Mouse (Mus musculus) cerebellum, postnatal 10 days (tissue): ENCODE data around the gene Dlx1.

Source experiments
- DNase-seq, 2 experiments: peaks; one replicate each; pipeline ENCODE4 v3.0.0; 2021; ENCODE audit warnings: mixed read lengths in 2 of 2

Gene Dlx1

GRCm38 (mm10) chr2:71546640-71547071 lies 18.7 kb downstream of the Dlx1 start, which contains the start of gene Dlx2:
Gene Dlx2, minus strand, starts transcription at chr2:71546754.
- DNase-seq = peak in 1 of 2 experiments; percentile 75

DNA sequence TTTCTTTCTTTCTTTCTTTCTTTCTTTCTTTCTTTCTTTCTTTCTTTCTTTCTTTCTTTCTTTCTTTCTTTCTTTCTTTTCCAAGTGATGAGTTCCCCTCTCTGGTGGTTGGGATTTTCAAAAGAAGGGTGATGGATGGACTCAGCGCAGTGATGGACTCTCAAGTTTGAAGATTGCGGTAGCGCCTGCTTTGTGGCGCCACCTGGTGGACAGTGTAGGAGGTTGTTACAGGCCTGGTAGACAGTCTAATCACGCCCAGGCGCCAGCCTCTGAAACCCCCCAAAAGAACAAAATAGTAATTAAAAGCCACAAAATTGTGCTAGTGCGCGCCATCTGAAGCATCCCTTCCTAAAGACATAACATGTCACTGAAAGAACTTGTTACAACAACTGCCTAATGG lies 19.9 kb downstream of the Dlx1 start:
- DNase-seq = peak; percentile 90

- DNase-seq = no peak
Measured at GRCm38 (mm10) chr2:71550330-71550729, 22.4 kb downstream of the Dlx1 start.

DNA sequence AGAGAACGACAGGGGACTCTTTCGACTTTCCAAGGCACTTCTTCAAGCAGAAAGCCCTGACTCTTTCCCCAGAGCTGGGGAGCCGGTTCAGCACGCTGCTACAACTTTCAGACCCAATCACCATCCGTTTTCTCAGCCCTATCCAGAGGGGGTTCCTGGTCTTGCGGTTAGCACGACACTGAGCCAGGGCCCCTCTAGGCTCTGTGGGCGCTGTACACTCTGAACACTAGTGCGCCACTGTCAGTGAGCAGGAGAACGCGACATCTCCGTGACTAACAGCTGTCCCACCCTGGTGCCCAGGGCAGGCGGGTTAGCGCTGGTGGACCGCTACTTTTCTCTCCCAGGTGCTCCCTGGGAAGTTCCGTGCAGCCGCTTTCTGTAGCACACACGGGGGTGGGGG lies 23.8 kb downstream of the Dlx1 start:
- DNase-seq = no peak

- DNase-seq = no peak
Measured at GRCm38 (mm10) chr2:71556071-71556470, 28.2 kb downstream of the Dlx1 start.

GRCm38 (mm10) chr2:71566466-71566865 lies 38.6 kb downstream of the Dlx1 start:
- no peak for DNase-seq

GRCm38 (mm10) chr2:71573736-71574135 lies 45.8 kb downstream of the Dlx1 start:
- DNase-seq = no peak

DNA sequence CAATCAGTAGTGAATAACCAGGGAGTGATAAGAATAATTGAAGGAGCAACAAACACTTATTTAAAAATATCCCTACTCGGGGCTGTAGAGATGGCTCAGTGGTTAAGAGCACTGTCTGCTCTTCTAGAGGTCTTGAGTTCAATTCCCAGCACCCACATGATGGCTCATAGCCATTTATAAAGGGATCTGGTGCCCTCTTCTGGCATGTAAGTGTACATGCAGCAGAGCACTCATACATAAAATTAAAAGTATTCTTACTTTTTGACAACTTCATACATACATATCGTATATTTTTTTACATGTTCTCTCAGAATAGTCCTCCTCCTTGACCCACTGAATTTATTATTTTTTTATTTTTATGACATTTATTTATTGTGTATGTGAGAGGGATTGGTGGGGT lies 49.1 kb downstream of the Dlx1 start:
- DNase-seq = no peak

- DNase-seq = peak; percentile 77 to 81
Measured at GRCm38 (mm10) chr2:71580632-71581466, 52.9 kb downstream of the Dlx1 start.

DNA sequence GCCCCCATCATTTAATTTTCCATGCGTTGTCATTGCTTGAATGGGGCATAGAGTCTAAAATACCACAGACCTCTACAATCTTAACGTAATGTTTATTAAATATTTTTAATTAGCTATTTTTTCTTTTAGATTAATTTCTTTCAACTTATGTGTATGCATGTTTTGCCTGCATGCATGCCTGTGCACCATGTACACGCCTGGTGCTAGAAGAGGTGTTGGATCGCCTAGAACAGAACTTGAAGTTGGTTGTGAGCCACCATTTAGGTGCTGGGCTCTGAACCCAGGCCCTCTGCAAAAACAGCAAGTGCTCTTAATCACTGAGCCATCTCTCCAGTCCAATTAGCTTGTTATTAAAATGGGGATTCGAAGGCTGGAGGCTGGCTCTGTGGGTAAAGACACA lies 53.6 kb downstream of the Dlx1 start:
- no peak for DNase-seq
